Mouse (Mus musculus): ENCODE data around the gene Tmem214. TPM values are rescaled to one million over a fixed set of nuclear protein-coding genes. Genes with fewer than 3 reads are reported as not detected.

The Tmem214 gene
- 28.5 and 36.1 TPM in 2 replicates for polyA plus RNA-seq (2012)

DNA sequence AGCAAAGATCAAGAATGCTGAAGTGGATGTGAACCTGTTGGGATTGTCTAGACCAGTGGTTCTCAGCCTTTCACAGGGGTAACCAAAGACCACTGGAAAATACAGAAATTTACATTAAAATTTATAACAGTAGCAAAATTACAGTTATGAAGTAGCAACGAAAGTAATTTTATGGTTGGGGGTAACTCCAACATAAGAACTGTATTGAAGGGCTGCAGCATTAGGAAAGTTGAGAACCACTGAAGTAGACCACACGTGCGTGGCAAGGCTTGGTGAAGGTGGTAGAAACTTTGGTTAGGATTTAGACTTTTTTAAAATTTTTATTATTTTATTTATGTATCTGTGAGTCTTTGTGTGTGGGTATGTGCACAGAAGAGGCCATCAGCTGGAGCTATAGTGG, at the start of gene Tmem214:
Gene Tmem214 (plus strand): TSS at position 301 of the 400 bp plus-strand sequence.
- no peak for TF ChIP-seq GATA1 (IDR thresholded peaks at IDR 0.05; ENCODE audit: low read length)

DNA sequence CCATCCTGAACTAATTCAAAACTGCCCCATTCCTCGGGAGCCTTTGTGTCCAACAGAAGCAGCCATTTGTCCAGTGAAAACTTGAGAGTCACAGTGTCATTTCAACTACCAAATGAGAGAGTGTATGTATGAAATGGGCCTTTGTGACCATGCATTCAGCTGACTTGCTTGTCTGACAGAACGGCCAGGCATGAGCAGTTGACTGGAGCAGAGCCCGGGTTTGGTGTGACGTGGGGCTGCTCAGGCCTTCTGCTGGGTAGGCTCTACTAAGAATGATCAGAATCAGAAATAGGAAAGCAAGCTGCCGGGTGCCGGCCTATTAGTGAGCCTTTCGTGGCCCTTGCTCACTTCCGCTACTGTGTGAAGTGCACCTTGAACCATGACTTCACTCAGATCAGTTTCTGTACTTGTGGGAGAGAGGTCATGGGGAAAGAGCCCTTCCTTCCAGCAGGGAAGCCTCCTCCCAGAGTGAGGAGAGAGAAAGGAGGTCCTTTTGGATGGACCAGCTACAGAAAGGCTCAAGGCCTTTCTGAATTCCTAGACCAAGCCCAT, 49.0 kb upstream of the Tmem214 start:
- no peak for TF ChIP-seq GATA1 (IDR thresholded peaks at IDR 0.05; ENCODE audit: low read length)

DNA sequence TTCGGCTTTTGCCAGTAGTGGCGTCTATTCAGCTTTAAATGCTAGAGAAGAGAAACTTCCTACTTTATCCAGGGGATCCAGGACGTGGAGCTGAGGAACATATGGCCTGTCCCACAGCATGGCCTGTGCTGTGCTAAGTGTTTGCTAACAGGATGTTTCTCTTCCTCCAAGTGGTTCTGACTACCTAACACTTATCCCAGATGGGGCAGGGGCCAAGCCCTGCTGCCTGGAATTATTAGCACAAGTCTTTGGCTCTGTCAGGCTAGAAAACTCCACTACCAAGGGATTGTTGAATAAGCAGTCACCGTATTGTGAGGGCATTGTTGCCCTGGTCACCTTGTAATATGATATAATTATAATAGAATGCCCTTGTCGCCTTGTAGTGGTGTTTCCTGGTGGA, 45.1 kb upstream of the Tmem214 start:
- no peak for TF ChIP-seq GATA1 (IDR thresholded peaks at IDR 0.05; ENCODE audit: low read length)

DNA sequence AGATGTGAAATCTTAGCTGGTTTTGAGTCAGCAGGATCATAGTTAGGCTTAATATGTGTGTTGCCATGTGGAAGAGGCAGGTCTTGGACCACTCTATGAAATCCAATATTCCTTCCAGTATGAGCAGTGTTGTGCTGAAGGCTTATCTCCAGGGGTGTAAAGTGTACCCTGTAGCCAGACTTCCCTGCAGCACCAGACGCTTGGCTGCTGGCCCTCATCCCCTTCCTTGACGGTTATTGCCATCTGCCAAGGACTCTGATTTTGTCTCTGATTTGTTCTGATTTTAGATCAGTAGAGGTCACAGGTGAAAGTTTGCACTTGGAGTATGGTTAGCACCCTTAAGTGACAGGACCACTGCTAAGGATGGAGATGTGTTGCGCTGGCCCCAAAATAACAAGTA, 44.7 kb upstream of the Tmem214 start:
- TF ChIP-seq GATA1 (IDR thresholded peaks at IDR 0.05; ENCODE audit: low read length): no peak

DNA sequence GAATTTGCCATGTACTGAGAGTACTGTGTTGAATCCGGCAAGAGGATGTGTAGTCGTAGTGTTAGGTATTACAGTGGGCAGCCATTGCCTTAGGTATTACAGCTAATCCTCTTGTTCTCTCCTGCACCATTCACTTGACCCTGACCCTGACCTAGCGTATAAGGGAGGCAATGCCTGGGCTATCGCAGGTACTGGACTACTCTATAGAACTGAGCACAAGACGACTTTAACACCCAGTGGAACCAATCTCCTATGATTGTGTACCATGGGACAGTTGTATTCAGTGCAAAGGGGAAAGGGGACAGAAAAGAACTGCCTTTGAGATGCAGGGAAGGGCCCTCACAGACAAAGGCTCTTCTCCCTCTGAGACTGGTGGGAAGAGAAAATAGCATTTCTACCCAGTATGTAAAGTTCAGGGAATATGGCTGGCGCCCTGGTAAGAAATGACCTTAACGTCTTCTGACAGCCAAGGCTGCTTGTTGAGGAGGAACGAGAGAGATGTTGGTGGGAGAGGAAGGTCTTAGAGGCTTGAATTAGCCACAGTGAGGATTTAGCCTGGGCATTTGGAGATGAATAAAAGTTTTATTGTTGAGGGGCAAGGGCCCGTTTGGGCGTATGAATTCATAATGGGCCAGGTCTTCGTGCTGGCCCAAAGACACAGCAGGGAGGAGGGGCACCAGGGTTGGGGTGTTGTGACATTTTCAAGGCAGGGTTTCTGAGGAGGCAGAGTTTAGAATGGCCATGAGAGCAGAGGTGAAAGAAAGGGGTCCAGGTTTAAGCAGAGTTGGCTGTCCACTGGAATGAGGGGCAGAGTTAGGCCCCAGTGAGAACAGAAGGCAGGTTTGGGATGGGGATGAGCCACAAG, 43.5 kb upstream of the Tmem214 start:
- no peak for TF ChIP-seq GATA1 (IDR thresholded peaks at IDR 0.05; ENCODE audit: low read length)

DNA sequence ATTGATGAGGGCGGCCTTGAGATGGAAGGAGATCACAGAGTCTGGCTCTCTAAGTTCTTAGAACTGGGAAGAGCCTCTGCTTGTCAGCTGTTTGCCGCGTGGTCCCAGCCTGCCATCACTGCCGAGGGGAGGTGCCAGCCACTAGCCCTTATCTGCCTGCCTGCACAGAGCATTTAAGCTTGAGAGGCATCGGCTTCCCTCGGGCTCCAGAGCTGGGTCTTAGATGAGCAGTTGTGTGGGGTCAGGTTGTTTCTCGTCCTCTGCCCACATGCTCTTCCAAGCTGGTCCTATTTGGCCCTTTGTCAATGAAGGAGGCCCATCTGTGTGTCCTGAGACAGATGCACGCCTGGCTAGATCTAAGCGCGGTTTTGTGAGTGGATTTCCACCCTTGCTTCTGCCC, 42.6 kb upstream of the Tmem214 start:
- TF ChIP-seq GATA1 (IDR thresholded peaks at IDR 0.05; ENCODE audit: low read length): no peak

DNA sequence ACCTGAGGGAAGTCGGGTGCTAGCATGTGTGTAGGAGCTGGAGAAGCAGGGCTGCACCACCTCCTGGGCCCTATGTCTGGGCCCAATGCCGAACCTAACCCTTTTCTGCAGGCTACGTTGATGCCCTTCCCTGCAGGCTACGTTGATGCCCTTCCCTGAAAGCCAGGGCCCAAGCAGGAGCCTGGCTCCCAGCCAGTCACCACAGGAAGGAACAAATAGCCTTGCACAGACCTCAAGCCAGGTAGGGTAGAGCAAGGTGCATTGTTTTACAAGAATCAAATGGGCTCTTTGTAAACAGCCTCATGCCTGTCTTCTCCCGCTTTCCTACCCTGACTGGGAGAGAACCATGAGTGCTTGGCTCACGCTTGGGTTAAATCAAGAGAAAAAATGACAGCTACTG, 42.0 kb upstream of the Tmem214 start:
- no peak for TF ChIP-seq GATA1 (IDR thresholded peaks at IDR 0.05; ENCODE audit: low read length)

DNA sequence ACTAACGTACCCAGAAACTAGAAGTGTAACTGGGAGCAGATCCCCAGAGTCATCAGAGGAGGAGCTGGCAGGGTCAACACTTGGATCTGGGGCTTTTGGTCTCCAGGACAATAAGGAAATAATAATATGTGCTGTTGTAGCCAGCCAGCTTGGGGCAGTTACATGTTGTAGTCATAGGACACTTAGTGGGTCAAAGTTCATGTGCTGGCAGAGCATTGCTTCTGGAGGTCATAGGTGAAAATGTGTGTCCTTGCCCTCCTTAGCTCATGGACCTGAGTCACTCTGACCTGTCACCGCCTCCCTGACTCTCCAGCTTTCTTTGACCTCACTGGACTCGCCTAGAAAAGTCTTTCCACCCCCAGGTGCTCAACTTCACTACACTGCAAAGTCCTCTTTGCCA, 34.4 kb upstream of the Tmem214 start:
- TF ChIP-seq GATA1 (IDR thresholded peaks at IDR 0.05; ENCODE audit: low read length): no peak

DNA sequence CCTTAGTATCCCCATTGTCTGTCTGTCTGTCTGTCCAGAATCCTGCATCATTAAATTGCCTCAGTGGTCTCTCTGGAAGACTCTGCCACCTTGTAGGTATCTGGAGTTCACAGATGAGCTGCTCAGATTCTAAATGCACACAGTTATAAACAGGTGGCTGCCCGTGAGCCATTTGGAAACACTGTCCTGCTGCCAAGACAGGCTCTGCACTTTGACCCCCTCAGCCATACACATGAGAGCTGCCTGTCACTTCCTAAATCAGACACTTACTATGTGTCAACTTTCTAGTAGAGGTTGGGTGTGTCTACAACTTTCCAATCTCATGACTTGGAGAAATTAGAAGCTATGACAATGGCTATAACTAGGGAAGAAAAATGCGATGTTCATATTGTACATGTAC, 28.1 kb upstream of the Tmem214 start:
- TF ChIP-seq GATA1 (IDR thresholded peaks at IDR 0.05; ENCODE audit: low read length): no peak

DNA sequence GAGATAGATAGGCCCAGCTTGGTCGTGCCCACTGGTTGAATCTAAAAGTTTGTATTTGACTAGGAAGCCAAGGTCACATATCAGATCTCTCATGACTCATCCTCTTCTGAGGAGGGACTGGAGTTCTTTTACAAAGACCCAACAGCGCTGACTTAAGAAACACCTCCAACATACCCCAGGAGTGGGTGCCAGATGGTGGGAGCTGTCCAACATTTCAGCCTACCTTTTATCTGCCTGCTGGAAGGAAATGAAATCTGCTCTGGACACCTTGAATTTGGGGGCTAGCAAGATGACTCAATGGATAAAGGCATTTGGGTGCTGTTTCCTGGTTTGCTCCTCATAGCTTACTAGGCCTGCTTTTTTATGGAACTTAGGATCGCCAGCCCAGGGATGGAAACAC, 25.9 kb upstream of the Tmem214 start:
- TF ChIP-seq GATA1 (IDR thresholded peaks at IDR 0.05; ENCODE audit: low read length): no peak

DNA sequence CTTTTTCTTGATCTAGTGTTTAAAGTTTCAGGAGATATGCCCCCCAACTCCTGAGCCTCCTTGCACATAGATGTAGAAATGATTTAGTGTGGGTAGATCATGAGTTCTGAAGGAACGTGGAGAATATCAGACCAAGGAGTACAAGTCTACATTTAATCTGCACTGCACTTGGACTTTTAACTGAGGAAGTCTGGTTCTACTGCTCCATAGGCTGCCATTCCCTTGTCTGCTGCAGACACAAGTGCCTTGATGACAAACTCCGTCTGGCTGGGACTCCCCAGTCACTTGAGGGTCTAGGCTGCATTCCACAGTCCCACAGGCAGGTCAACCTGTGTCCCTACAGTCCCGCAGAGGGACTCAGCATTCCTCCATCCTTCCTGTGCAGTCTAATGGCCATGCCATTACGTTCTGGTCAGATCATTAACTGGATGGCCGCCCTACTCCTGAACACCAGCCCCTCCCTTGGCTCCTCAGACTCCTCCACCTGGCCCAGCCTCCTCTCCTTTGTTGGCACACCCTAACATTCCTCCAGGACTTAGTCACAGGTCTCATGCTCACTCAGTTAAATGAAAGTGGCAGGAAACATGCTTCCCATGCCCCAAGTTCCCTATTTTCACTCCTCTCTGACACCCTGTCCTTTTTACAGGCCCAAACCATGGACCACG, 17.8 kb upstream of the Tmem214 start:
- TF ChIP-seq GATA1 (IDR thresholded peaks at IDR 0.05; ENCODE audit: low read length): no peak

DNA sequence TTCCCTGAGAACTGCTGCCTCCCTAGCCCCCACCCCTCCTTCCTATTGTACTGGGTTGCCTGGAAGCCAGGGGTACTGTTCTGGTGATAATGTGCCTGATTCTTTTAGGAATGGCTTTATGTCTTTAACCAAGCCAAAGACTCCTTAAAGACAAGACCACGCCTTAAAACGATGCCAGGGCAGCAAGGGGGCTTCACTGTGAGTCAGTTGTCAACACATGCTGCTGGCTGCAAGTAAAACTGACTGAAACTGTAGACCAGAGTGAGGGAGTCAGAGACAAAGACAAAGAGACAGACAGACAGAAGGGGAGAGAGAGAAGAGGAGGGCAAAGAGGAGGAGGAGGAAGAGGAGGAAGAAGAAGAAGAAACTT, 17.3 kb upstream of the Tmem214 start:
- TF ChIP-seq GATA1 (IDR thresholded peaks at IDR 0.05; ENCODE audit: low read length): no peak

DNA sequence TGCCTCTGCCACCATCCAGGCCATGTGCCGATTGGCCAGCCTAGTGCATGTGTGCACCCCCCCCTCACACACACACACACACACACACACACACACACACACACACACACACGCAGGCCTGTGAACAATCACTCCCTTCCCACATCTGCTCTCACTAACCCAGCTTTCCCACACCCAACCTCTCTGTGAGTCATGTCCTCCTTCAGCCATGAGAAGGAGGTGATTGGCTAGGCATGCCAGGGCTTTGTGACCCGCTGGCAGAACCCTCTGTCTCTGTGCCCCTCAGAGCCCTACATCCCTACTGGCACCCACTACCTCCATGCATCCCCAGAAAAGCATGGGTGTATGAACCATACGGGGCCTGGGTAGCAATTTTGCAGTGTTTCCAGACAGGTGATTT, 14.3 kb upstream of the Tmem214 start:
- TF ChIP-seq GATA1 (IDR thresholded peaks at IDR 0.05; ENCODE audit: low read length): no peak

DNA sequence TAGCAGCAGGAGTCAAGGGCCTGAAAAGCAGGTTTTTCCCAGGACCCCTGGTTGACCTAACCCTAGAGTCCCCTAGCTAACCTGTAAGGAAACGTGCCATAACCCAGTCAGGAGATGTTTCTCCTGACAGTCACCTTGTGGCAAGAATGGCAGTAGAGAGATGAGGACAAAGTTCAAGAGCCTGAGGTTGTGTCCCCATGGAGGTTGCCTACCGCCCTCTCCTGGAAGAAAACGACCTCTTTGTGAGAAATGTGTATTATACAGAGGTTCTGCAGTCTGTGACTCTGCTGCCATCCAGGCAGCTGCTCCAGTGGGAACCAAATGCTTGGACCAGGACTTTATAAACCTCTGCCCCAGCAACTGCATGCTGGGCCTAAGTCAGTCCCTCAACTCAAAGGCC, 12.1 kb upstream of the Tmem214 start:
- no peak for TF ChIP-seq GATA1 (IDR thresholded peaks at IDR 0.05; ENCODE audit: low read length)

DNA sequence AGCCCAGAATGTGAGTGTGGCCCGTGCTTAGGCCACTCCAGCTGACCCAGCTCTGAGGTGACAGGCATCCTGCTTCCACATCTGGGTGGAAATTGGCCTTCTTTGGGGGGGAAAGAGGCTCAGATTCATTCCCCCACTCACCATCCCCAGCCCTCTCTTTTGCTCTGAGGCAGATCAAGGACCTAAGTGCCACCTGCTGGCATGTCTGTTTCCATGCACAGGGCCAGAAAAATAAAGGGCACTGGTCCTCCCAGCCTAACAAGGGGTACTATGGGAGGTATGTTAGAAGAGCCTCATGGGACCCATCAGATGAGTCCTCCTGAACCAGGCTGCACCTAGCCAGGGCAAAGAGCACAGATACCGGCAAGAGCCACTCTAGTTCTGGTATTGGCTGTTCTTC, 11.7 kb upstream of the Tmem214 start:
- TF ChIP-seq GATA1 (IDR thresholded peaks at IDR 0.05; ENCODE audit: low read length): no peak

DNA sequence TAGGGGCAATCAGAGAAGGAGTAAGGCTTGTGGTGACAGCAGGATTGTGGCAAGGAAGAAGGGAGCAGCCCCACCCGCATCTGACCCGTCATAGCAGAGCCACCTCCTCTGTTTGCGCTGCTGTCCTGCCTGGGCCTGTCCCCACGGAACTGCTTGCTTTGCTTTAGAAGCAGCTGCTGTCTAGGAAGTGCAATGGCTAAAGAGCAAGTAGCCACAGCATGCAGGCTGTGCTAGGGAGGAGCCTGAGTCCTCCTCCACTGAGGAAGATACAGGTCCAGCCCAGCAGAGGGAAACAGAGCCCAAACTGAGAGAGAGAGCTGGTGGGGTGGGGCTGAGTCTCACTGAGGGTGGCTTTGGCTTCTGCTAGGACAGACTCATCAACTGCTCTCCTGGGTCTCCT, 4.0 kb upstream of the Tmem214 start:
- no peak for TF ChIP-seq GATA1 (IDR thresholded peaks at IDR 0.05; ENCODE audit: low read length)

DNA sequence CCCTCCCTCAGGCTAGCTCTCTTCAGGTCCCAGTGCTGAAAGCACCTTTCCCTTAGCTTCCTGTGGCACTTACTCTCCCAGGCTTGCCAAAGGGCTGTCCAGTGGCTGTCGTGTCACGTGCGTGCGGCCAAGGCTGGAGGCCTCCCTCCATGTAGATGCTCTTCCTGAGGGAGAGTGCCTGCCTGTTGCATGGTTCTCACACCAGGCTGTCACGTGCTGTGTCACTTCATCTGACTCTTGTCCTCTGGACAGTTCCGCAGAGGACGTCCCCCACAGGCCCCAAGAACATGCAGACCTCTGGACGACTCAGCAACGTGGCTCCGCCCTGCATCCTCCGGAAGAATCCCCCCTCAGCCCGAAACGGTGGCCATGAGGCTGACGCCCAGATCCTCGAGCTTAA, 3.5 kb upstream of the Tmem214 start:
- no peak for TF ChIP-seq GATA1 (IDR thresholded peaks at IDR 0.05; ENCODE audit: low read length)
